Mouse (Mus musculus) midbrain, embryonic 13.5 days (tissue): ENCODE results near the gene Pde4d. TPM values are rescaled to one million over a fixed set of nuclear protein-coding genes. Genes with fewer than 3 reads are reported as not detected.

ENCODE experiments used
- ATAC-seq: fragments of 200-750 bp; cut with Nextera tagmentation; 2 replicates; pipeline ENCODE4 v1.8.0; 2017; ENCODE audit warnings: mild to moderate bottlenecking, moderate TSS enrichment, moderate library complexity
- H3K27ac ChIP-seq: fragments of 300-500 bp; sonication (generic); 2 replicates; pipeline ENCODE4 v1.5.1; 2015; ENCODE audit warnings: inconsistent platforms, mild to moderate bottlenecking, moderate library complexity
- H3K27me3 ChIP-seq: fragments of 300-500 bp; sonication (generic); 2 replicates; pipeline ENCODE4 v1.6.1; 2015; ENCODE audit warnings: mild to moderate bottlenecking, inconsistent platforms
- H3K36me3 ChIP-seq: fragments of 300-500 bp; sonication (generic); 2 replicates; pipeline ENCODE4 v1.6.1; 2015; ENCODE audit warnings: mild to moderate bottlenecking, inconsistent platforms
- H3K4me1 ChIP-seq: fragments of 300-500 bp; sonication (generic); replicated peaks from 2 replicates; pipeline ENCODE4 v1.6.1; 2015; ENCODE audit warnings: inconsistent platforms
- H3K4me2 ChIP-seq: fragments of 300-500 bp; sonication (generic); replicated peaks from 2 replicates; pipeline ENCODE4 v1.6.1; 2015; ENCODE audit warnings: moderate library complexity, mild to moderate bottlenecking, inconsistent platforms
- H3K4me3 ChIP-seq: fragments of 300-500 bp; sonication (generic); replicated peaks from 2 replicates; pipeline ENCODE4 v1.5.1; 2015; ENCODE audit warnings: mild to moderate bottlenecking, inconsistent platforms
- H3K9ac ChIP-seq: fragments of 300-500 bp; sonication (generic); replicated peaks from 2 replicates; pipeline ENCODE4 v1.6.1; 2015; ENCODE audit warnings: mild to moderate bottlenecking, inconsistent platforms
- H3K9me3 ChIP-seq: fragments of 300-500 bp; sonication (generic); 2 replicates; pipeline ENCODE4 v1.6.1; 2016; ENCODE audit warnings: mild to moderate bottlenecking, inconsistent platforms
- WGBS: fragments of 180-500 bp; shearing (Covaris S2); methylation state at CpG from one replicate; pipeline ENCODE4 v1.1.7; 2015; 5-methylcytosine and 5-hydroxymethylcytosine counted together
- polyA plus RNA-seq: library from polyadenylated mRNA; unstranded; fragments of >200 nt; fragmentation: Nextera tagmentation; extraction: Ambion mirVana; gene quantifications from 2 replicates; pipeline ENCODE4 v1.2.1, GENCODE M21; 2015

Pde4d gene
- polyA plus RNA-seq, 1 experiment from 2014 or later: 19.7 TPM

DNA sequence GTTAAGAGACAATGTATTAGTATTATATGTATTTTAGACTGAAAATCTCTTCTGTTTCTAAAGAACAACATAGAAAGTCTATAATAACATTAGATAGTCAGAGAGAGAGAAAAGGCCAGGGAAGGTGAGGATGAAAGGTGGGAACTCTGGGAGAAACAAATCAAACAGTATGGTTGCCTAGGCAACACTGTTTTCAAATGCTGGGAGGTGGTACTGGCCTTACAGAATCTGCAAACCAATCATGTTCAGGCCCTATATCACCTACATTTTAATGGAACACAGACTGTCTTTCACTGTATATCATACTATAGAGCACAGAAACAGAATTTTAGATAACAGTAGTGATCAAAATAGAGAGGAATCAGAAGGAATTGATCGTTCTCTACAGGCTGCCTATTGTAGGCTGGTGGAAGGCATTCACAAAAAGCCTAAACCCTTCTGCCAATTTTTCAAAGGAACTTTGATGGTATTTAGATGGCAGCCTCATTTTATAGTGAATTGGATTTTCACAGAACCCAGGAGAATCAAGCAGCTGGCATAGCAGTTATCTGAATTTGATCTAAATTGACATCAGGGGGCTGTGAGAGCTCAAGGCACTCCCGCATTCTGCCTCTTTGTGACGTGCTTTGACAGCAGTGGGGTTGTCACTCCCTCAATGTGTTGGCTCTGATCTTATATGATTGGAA lies 1084.2 kb downstream of the Pde4d start:
- H3K4me1 ChIP-seq: peaks cover 41% of the 10 kb centered on the region
- no peaks in the 10 kb centered on the region for H3K36me3 ChIP-seq
- WGBS: 19% methylated on average over 3 of the region's 3 CpGs
- no peaks in the 10 kb centered on the region for H3K9me3 ChIP-seq
- no peak overlapping the region for H3K4me3 ChIP-seq
- ATAC-seq: peak; percentile 86
- peak overlapping the region; percentile 0; the same call in 1 of the 2 replicates for H3K4me2 ChIP-seq
- H3K27ac ChIP-seq: peak overlapping the region; percentile 70
- no peaks in the 10 kb centered on the region for H3K27me3 ChIP-seq
- H3K9ac ChIP-seq: no peak overlapping the region

DNA sequence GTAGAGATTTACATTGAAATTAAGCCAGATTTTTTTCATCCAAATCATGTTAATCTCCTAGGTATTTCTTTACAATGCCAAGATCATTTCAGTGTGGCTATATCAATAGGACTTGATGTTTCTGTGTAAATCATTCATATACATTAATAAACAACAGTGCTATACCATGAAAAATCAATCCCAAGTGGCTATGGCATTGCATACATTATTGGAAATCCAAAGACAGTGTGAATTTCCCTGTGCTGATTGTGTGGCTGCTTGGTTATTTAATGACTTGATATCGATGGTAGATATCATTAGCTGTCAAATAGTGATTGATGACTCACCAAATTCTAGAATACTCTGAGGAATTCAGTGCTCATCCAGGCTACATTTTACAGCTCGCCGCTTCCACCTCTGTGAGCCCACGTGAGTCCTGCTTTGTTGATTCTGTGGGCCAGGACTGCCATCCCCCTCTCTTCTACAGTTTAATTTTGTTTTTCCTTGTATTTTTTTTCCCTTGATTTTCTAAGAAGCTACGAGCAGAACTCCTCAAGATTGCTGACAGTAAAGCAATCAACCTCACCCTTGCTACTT lies 1085.0 kb downstream of the Pde4d start:
- Histone ChIP-seq H3K27me3 (no peaks in the 10 kb centered on the region), H3K27ac (peak overlapping the region; percentile 70), H3K4me2 (peak overlapping the region; percentile 0; the same call in 1 of the 2 replicates), H3K4me3 (no peak overlapping the region), H3K9ac (no peak overlapping the region), H3K4me1 (peaks cover 38% of the 10 kb centered on the region), H3K36me3 (no peaks in the 10 kb centered on the region), H3K9me3 (no peaks in the 10 kb centered on the region)
- WGBS: 60% methylated on average over 5 of the region's 5 CpGs
- ATAC-seq: no peak

DNA sequence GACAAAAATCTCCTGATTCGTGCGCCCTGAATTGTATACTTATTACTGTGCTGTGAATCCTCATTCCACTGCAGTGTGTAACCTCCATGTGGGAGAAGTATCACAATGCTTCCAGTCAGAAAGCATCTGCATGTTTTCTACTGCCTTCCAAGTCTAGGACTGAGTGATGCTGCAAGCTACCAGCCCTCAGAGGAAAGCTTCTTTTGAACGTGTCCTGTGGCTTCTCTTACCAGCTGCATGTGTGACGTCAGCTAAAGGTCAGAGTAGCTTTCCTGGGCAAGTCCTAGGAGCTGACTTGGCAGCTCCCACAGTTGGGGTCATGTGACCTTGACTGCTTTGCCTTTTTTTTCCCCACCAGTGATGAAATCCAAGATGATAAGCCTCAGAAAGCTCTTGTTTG lies 1086.9 kb downstream of the Pde4d start:
- Histone ChIP-seq H3K4me1 (peaks cover 38% of the 10 kb centered on the region), H3K36me3 (no peaks in the 10 kb centered on the region), H3K4me2 (no peak overlapping the region), H3K27ac (peak overlapping the region; percentile 39; the same call in 1 of the 2 replicates), H3K9me3 (no peaks in the 10 kb centered on the region), H3K9ac (no peak overlapping the region), H3K4me3 (no peak overlapping the region), H3K27me3 (no peaks in the 10 kb centered on the region)
- ATAC-seq: no peak
- 58% methylated on average over 4 of the region's 4 CpGs for WGBS

DNA sequence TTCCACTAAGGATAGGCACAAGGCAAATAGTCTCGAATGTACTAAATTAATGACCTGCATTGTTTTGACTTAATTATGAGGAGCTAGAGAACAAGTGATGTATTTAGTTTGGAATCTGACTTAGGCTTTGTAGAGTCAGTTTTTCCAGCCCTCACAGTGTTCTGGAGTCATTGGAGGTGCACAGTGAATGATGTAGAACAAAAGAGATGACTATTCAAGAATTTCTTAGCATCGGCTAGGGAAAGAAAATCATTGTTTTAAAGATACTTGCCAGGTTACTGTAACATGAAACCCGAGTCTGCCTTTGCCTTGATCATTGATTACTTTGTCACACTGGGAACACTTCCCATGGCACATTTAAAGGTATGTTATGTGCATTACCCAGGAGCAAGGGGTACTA lies 1089.6 kb downstream of the Pde4d start:
- 62% methylated on average over 3 of the region's 3 CpGs for WGBS
- H3K9ac ChIP-seq: no peak overlapping the region
- no peaks in the 10 kb centered on the region for H3K27me3 ChIP-seq
- no peak overlapping the region for H3K4me2 ChIP-seq
- no peak for ATAC-seq
- no peak overlapping the region for H3K4me3 ChIP-seq
- H3K36me3 ChIP-seq: no peaks in the 10 kb centered on the region
- peaks cover 25% of the 10 kb centered on the region for H3K4me1 ChIP-seq
- H3K27ac ChIP-seq: no peak overlapping the region
- H3K9me3 ChIP-seq: no peaks in the 10 kb centered on the region

DNA sequence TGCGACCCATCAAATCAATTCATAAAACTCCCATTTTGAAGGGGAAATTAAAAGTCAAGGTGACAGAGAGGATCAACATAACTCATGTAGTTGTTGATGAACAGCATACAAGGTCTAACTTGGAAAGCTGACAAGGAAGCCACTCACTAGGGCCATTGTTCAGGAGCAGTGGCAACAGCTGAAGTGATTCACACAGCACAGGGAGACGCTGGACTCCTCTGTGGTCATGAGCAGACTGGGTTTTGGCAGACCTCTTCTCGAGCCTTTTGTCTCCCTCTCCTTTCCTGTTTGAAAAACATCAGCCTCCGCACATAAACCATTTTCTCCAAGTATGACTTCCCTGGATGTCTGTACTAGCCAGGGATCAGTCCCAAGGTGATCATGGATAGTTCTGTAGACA lies 1094.9 kb downstream of the Pde4d start:
- 91% methylated on average over 4 of the region's 4 CpGs for WGBS
- Histone ChIP-seq H3K4me3 (no peak overlapping the region), H3K27me3 (no peaks in the 10 kb centered on the region), H3K4me2 (no peak overlapping the region), H3K9ac (no peak overlapping the region), H3K27ac (no peak overlapping the region), H3K9me3 (no peaks in the 10 kb centered on the region), H3K4me1 (peaks cover 17% of the 10 kb centered on the region), H3K36me3 (no peaks in the 10 kb centered on the region)
- ATAC-seq: no peak

DNA sequence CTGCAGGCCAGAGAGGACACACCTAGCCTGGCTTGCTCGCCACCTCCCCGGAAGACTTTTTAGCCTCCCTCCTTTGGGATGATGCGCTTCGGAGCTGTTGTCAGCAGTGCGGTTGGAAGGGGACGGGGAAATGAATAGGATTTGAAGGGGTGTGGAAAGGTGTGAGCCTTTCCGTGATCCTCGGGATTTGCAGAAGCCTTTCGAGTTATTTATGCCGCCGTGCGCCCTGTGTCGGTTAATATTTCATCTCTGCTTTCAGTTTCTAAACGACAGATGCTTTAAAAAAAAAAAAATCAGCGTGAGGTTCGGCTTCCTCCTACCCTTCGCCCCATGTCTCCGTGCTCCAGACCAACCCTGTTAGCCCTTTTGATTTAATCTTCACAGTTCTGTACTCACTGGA lies 1096.6 kb downstream of the Pde4d start:
- no peak overlapping the region for H3K4me2 ChIP-seq
- H3K9ac ChIP-seq: no peak overlapping the region
- no peak for ATAC-seq
- no peak overlapping the region for H3K4me3 ChIP-seq
- peaks cover 20% of the 10 kb centered on the region for H3K4me1 ChIP-seq
- WGBS: 79% methylated on average over 18 of the region's 18 CpGs
- H3K9me3 ChIP-seq: no peaks in the 10 kb centered on the region
- no peak overlapping the region for H3K27ac ChIP-seq
- no peaks in the 10 kb centered on the region for H3K36me3 ChIP-seq
- H3K27me3 ChIP-seq: no peaks in the 10 kb centered on the region

DNA sequence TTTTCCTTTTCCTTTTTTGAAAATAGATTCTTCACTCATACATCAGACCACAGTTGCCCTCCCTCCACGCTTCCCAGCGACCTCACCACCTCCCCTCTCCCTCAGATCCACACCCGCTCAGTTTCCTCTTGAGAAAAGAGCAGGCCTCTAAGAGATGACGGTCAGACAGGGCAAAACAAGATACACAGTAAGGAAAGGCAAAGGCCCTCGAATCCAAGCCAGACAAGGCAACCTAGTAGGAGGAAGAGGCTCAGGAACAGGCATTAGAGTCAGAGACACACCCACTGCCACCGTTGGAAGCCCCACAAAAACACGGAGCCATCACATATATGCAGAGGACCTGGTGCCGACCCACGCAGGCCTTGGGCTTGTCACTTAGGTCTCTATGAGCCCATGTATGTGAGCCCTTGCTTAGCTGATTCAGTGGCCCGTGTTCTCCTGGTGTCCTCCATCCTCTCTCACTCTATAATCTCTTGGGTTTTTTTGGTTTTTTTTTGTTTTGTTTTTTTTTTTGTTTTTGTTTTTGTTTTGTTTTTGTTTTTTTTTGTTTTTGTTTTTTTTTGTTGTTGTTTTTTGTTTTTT lies 1097.3 kb downstream of the Pde4d start:
- peaks cover 20% of the 10 kb centered on the region for H3K4me1 ChIP-seq
- H3K36me3 ChIP-seq: no peaks in the 10 kb centered on the region
- H3K4me2 ChIP-seq: no peak overlapping the region
- WGBS: 84% methylated on average over 10 of the region's 10 CpGs
- H3K27me3 ChIP-seq: no peaks in the 10 kb centered on the region
- H3K27ac ChIP-seq: no peak overlapping the region
- no peak overlapping the region for H3K9ac ChIP-seq
- ATAC-seq: 0 out of 2 replicates have a peak, but pooled peaks have one; percentile 40
- H3K4me3 ChIP-seq: no peak overlapping the region
- no peaks in the 10 kb centered on the region for H3K9me3 ChIP-seq

DNA sequence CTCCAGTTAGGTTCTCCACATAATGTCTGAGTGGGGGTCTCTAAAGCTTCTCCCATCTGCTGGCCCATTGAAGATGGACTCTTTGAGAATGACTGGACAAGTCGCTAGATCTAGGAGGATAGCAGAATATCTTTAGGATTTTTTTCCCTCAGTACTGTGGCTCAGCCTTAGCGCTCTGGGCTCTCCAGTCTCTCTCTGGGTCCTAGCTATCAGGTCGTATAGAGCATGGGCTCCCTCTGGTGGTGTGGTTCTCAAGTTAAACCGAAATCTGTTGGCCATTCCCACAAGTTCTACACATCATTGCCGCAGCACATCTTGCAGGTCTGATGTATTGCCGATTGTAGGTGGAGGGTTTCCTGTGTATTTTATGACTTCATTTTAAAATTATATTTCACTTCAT lies 1098.0 kb downstream of the Pde4d start:
- Histone ChIP-seq H3K9me3 (no peaks in the 10 kb centered on the region), H3K9ac (no peak overlapping the region), H3K4me1 (peaks cover 20% of the 10 kb centered on the region), H3K27ac (no peak overlapping the region), H3K27me3 (no peaks in the 10 kb centered on the region), H3K4me2 (no peak overlapping the region), H3K4me3 (no peak overlapping the region), H3K36me3 (no peaks in the 10 kb centered on the region)
- 27% methylated on average over 6 of the region's 6 CpGs for WGBS
- ATAC-seq: peak; percentile 77

DNA sequence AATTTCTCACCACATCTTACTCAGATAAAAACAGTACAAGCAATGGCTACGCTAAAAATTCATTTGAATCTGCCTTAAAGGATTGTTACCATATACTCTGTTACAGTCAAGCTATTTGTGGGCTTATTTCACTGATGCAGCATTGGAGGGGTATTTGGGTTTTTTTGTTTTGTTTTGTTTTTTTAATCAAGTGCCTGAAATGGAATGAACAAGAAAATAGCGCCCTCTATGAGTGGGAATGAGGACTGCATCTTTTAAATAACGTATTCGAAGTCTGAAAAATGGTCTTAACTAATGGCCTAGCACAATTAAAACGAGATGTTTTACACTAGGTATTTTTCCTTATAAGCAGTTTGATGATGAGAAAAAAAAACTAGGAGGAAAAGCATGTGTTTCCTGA lies 1098.5 kb downstream of the Pde4d start:
- H3K27ac ChIP-seq: peak overlapping the region; percentile 35; the same call in 1 of the 2 replicates

DNA sequence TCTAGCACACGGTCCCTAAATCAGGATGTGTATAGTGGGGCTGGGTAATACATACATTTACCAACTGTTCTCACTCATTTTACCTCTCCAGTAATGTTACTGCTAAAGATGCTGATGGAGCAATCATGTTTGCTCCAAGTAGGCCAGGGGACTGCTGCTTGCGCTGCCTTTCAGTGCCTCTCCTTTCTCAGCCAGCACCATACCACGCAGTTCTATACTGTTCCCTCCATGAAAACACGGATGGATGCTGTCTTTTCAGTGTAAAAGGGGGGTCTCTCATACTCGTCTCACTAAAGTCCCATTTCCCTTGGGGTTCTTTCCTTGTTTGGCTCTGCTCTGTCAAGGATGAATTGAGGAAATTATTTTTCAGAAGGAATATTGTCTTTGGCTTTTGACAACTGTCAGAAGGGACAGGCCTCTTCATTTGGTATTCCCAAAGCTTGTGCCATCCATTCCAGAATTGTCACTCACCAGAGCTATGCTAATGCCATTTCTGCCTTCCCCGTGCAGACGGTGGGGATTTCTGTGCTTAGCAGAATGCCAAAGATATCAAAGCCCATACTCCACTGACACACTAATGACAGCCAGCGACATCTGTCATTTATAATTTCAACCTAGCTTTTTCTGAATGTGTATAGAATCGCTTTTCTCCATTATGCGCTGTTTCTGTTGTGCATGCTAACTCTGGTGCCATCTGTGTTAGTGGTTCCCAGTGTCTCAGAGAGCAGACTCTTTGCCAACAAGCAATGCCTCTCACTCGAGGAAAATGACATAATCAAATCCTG lies 1099.2 kb downstream of the Pde4d start:
- WGBS: 65% methylated on average over 11 of the region's 11 CpGs
- no peak overlapping the region for H3K4me3 ChIP-seq
- no peaks in the 10 kb centered on the region for H3K9me3 ChIP-seq
- peak overlapping the region; percentile 35 for H3K27ac ChIP-seq
- H3K9ac ChIP-seq: no peak overlapping the region
- H3K27me3 ChIP-seq: no peaks in the 10 kb centered on the region
- peaks cover 20% of the 10 kb centered on the region for H3K4me1 ChIP-seq
- H3K36me3 ChIP-seq: no peaks in the 10 kb centered on the region
- no peak overlapping the region for H3K4me2 ChIP-seq
- peak; percentile 73; the same call in 1 of the 2 replicates for ATAC-seq

More for the DNA sequence above, 1098.5 kb downstream of the Pde4d start:
- H3K36me3 ChIP-seq: no peaks in the 10 kb centered on the region
- no peak for ATAC-seq
- H3K4me1 ChIP-seq: peaks cover 20% of the 10 kb centered on the region
- no peaks in the 10 kb centered on the region for H3K27me3 ChIP-seq
- WGBS: 72% methylated on average over 5 of the region's 5 CpGs
- H3K9me3 ChIP-seq: no peaks in the 10 kb centered on the region
- no peak overlapping the region for H3K4me3 ChIP-seq
- H3K9ac ChIP-seq: no peak overlapping the region
- H3K4me2 ChIP-seq: no peak overlapping the region

DNA sequence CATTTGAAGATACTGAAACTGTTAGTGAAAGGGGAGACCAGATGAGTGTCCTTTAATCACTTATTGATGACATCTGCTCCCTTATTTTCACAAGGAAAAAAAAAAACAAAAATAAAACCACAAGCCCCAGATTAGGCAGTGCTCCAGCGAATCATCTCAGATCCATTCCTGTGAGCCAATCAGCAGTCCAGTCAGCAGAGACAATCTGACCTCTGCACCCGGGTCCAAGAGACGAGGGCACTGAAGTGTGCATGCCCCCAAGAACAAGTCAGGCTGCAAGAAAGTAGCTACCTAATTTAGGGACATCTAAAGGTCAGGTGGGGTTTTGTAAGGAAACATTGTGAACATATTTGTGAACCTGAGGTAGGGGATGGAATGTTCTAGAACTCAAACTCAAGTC lies 1102.1 kb downstream of the Pde4d start:
- Histone ChIP-seq H3K27ac (no peak overlapping the region), H3K9me3 (no peaks in the 10 kb centered on the region)
- WGBS: 79% methylated on average over 3 of the region's 3 CpGs

DNA sequence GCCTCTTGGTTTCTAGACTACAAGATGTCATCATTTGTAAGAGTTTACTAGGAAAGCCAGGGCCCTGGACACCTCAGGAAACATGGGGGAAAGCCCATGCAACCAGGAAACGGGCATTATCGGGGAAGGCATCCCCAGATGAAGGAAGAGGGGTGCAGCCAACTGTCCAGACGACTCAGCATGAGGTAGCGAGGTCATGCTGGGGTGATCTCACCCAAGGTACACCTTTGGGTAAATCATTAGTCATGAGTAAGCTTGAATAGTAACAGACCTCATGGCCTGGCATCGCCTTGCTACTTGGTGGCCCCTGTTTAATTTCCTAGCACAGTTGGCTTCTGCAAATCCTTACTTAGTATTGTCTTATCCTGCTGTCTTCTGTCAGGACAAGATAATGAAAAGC lies 1105.8 kb downstream of the Pde4d start:
- no peak for ATAC-seq
- H3K4me2 ChIP-seq: no peak overlapping the region
- WGBS: 87% methylated on average over 5 of the region's 5 CpGs

More for the DNA sequence above, 1102.1 kb downstream of the Pde4d start:
- Histone ChIP-seq H3K9ac (no peak overlapping the region), H3K27me3 (no peaks in the 10 kb centered on the region), H3K36me3 (no peaks in the 10 kb centered on the region), H3K4me3 (no peak overlapping the region), H3K4me2 (no peak overlapping the region), H3K4me1 (peaks cover 13% of the 10 kb centered on the region)
- ATAC-seq: no peak

More for the DNA sequence above, 1105.8 kb downstream of the Pde4d start:
- H3K9ac ChIP-seq: no peak overlapping the region
- no peak overlapping the region for H3K27ac ChIP-seq
- no peak overlapping the region for H3K4me3 ChIP-seq
- no peaks in the 10 kb centered on the region for H3K9me3 ChIP-seq
- H3K4me1 ChIP-seq: peaks cover 3% of the 10 kb centered on the region; the same call in 1 of the 2 replicates
- H3K27me3 ChIP-seq: no peaks in the 10 kb centered on the region
- H3K36me3 ChIP-seq: no peaks in the 10 kb centered on the region
